Mouse (Mus musculus) C2C12 (cell line): ENCODE measurements around the gene Arhgap15. TPM values are rescaled to one million over a fixed set of nuclear protein-coding genes. Genes with fewer than 3 reads are reported as not detected.

ENCODE experiments used
- H3K27me3 ChIP-seq: one replicate; pipeline ENCODE4 v1.6.1; 2011; ENCODE audit not compliant: control insufficient read depth, insufficient read depth, insufficient read length
- H3K36me3 ChIP-seq: one replicate; pipeline ENCODE4 v1.6.1; 2011; ENCODE audit not compliant: control insufficient read depth, insufficient read depth
- H3K4me3 ChIP-seq: one replicate; pipeline ENCODE4 v1.5.1; 2011; ENCODE audit warnings: mild to moderate bottlenecking, control low read depth; ENCODE audit not compliant: poor library complexity, insufficient read depth, severe bottlenecking
- H3K79me2 ChIP-seq: one replicate; pipeline ENCODE4 v1.6.1; 2011; ENCODE audit not compliant: control insufficient read depth, insufficient read depth
- H3K79me3 ChIP-seq: one replicate; pipeline ENCODE4 v1.6.1; 2011; ENCODE audit warnings: low read depth, control low read depth
- H3ac ChIP-seq: one replicate; pipeline ENCODE3; 2011; ENCODE audit warnings: low read depth; ENCODE audit not compliant: control insufficient read depth, insufficient read length
- CEBPB ChIP-seq: IDR thresholded peaks from one replicate; pipeline ENCODE4 v1.6.1; 2011; ENCODE audit warnings: low read depth, mild to moderate bottlenecking, control low read depth, moderate library complexity
- CTCF ChIP-seq: IDR thresholded peaks from one replicate; pipeline ENCODE4 v1.5.1; 2011; ENCODE audit not compliant: control insufficient read depth, insufficient read depth, insufficient read length
- FOSL1 ChIP-seq: IDR thresholded peaks from one replicate; pipeline ENCODE4 v1.8.0; 2011; ENCODE audit warnings: mild to moderate bottlenecking, low read length; ENCODE audit not compliant: poor library complexity, insufficient read depth, severe bottlenecking
- MAX ChIP-seq: IDR thresholded peaks from one replicate; pipeline ENCODE4 v1.6.1; 2011; ENCODE audit warnings: mild to moderate bottlenecking, control low read depth
- MYOD1 ChIP-seq: IDR thresholded peaks from one replicate; pipeline ENCODE4 v1.6.1; 2011; ENCODE audit warnings: low read depth; ENCODE audit not compliant: control insufficient read depth, insufficient read length
- MYOG ChIP-seq: IDR thresholded peaks from one replicate; pipeline ENCODE4 v1.6.1; 2011; ENCODE audit not compliant: control insufficient read depth, insufficient read length; ENCODE audit errors: extremely low read depth
- USF1 ChIP-seq: IDR thresholded peaks from one replicate; pipeline ENCODE4 v1.6.1; 2011; ENCODE audit warnings: low read depth, mild to moderate bottlenecking, control low read depth, moderate library complexity
- polyA plus RNA-seq: library from polyadenylated mRNA; unstranded; fragments of >200 nt; fragmentation: generic; extraction: Trizol; gene quantifications from one replicate; pipeline ENCODE4 v1.2.1, GENCODE M21; 2012; ENCODE audit warnings: missing spikeins

Gene Arhgap15
- polyA plus RNA-seq, 1 experiment, result not detected

DNA sequence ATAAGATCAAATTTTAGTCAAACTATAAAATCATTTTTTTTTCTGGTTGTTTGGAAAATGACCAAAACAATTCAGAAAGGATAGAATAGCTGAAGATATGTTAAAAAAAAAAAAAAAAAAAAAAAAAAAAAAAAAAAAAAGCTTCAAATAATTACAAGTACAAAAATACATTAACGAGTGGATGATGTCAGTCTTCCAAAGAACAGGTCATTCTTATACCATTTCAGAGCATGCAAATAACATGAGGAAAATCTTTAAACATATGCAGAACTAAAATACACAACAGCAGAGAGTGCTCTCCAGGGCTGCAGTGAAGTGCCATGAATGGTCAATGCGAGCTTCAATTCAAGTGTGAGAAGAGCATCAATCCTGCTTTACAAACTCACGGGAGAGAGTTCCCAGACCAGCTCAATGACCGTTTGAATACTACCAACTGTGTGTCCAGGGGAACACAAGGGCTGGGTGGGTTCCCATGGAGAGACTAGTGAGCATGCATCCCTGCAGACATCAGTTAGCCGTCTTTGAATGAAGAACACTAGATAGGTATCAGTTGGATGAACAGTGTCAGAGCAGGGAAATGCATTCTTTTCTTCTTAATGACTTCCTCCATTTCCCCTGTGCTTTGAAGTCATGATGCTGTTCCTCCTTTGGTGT lies 337.9 kb downstream of the Arhgap15 start:
- TF ChIP-seq CEBPB, result no peak
- no peak for TF ChIP-seq MAX
- TF ChIP-seq MYOD1, result no peak
- no peak for TF ChIP-seq CTCF
- no peak for TF ChIP-seq MYOG
- TF ChIP-seq USF1, result no peak
- no peak for TF ChIP-seq FOSL1

DNA sequence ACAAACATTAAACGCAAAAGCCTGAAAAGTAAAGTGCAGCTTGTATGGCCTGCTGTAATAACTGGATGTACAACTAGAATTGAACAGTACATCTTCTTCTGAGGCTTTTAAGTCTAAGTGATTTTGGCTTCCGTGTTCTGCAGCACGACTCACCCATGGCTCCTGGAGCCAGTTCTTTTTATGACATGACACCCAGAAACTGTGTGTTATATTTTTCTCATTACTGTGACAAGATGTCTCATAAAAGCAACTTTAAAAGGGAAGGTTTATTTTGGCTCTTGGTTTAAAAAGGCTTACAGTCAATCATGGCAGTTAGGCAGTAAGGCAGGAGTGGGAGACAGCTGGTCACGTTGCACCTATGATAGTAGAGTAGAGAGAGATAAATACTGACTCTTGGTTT lies 349.9 kb downstream of the Arhgap15 start:
- H3ac ChIP-seq, result no peak overlapping the region
- H3K4me3 ChIP-seq, result no peak overlapping the region
- H3K79me2 ChIP-seq, result no peaks in the 10 kb centered on the region
- TF ChIP-seq USF1 (no peak), CTCF (no peak), MYOD1 (no peak), MAX (no peak), MYOG (no peak), CEBPB (no peak)
- H3K79me3 ChIP-seq, result no peaks in the 10 kb centered on the region
- H3K27me3 ChIP-seq, result no peaks in the 10 kb centered on the region
- no peaks in the 10 kb centered on the region for H3K36me3 ChIP-seq

More for the DNA sequence above, 337.9 kb downstream of the Arhgap15 start:
- Histone ChIP-seq H3K79me2 (no peaks in the 10 kb centered on the region), H3K79me3 (no peaks in the 10 kb centered on the region), H3K36me3 (no peaks in the 10 kb centered on the region), H3K4me3 (no peak overlapping the region), H3K27me3 (no peaks in the 10 kb centered on the region), H3ac (no peak overlapping the region)

DNA sequence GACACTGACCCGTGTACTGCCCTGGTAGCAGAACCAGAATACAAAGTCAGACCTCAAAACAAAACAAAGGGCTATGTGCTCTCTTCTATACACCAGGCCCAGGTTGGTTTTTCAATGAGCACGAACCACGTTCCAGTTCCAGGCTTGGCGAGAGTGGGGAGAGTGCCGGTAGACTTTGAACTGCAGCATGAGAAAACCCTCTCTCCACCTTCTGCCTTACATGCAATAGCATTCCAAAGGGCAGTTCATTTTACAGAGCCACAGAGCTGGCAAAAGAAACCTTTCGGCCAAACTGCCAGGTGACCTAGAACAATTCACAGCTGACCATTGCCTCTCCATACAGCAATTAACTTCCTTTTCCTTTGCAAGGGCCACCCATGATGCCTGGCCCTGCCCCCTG lies 353.7 kb downstream of the Arhgap15 start:
- no peaks in the 10 kb centered on the region for H3K36me3 ChIP-seq
- H3K27me3 ChIP-seq, result no peaks in the 10 kb centered on the region
- H3ac ChIP-seq, result no peak overlapping the region
- H3K4me3 ChIP-seq, result no peak overlapping the region
- no peaks in the 10 kb centered on the region for H3K79me2 ChIP-seq
- TF ChIP-seq MYOG (no peak), FOSL1 (no peak), USF1 (no peak), MAX (no peak), CTCF (no peak)
- H3K79me3 ChIP-seq, result no peaks in the 10 kb centered on the region

DNA sequence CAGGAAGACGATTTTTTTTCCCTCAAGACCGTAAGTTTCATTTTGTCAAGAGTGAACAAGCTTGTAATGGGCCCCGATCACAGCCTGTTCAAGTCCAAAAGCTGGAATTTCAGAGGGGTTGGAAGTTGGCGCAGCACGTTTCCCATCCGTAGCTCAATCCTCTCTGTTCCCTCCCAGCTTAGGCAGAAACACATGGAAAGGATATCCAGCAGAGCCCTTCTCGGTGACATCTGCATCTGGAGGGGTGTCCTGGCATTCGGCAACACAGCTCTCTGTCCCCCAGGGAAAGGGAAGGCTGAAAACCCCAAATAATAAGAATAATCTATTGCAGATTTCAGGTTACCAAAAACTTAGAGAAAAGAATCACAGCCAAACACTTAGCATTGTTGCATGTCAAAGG lies 354.7 kb downstream of the Arhgap15 start:
- TF ChIP-seq MAX (no peak), FOSL1 (no peak), MYOG (no peak), CTCF (no peak), USF1 (no peak), MYOD1 (no peak), CEBPB (no peak)
- H3K79me3 ChIP-seq, result no peaks in the 10 kb centered on the region
- no peaks in the 10 kb centered on the region for H3K79me2 ChIP-seq

DNA sequence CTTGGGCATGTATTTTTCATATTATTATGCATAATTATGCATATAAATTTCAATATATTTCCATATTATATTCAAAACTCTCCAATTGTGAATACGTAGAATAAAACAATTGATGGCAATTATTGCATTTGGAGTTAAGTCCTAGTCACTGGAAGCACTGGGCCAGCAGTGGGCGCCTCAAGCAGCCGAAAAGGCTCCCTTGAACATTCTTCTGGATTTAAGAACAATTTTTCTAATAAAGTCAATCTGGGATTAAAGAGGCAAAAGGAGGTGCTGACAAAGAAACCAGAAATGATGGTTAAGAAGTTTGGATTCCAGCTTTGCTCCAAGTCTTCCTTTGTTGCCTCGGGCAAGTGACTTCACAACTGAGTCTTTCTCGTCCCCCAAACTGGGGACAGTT lies 355.1 kb downstream of the Arhgap15 start:
- H3K36me3 ChIP-seq, result no peaks in the 10 kb centered on the region
- H3ac ChIP-seq, result no peak overlapping the region
- H3K4me3 ChIP-seq, result no peak overlapping the region
- no peaks in the 10 kb centered on the region for H3K79me2 ChIP-seq
- H3K79me3 ChIP-seq, result no peaks in the 10 kb centered on the region
- TF ChIP-seq MYOD1, result no peak
- TF ChIP-seq MYOG, result no peak
- no peak for TF ChIP-seq MAX
- no peak for TF ChIP-seq CEBPB
- no peak for TF ChIP-seq USF1
- TF ChIP-seq FOSL1, result no peak
- TF ChIP-seq CTCF, result no peak
- H3K27me3 ChIP-seq, result no peaks in the 10 kb centered on the region

More for the DNA sequence above, 354.7 kb downstream of the Arhgap15 start:
- Histone ChIP-seq H3K27me3 (no peaks in the 10 kb centered on the region), H3K36me3 (no peaks in the 10 kb centered on the region), H3ac (no peak overlapping the region), H3K4me3 (no peak overlapping the region)
